Mouse (Mus musculus): ENCODE results near the gene Slc7a15.

Slc7a15 gene

GRCm38 (mm10) chr12:8556189-8556588, 42.7 kb downstream of the Slc7a15 start:
- no peak for DNase-seq

GRCm38 (mm10) chr12:8555419-8555818, 43.4 kb downstream of the Slc7a15 start:
- no peak for DNase-seq

- DNase-seq = peak; percentile 56 to 66
Observed at GRCm38 (mm10) chr12:8547357-8547756, 51.5 kb downstream of the Slc7a15 start.

- DNase-seq = no peak
Observed at GRCm38 (mm10) chr12:8546801-8547200, 52.1 kb downstream of the Slc7a15 start.

- DNase-seq = no peak
Observed at GRCm38 (mm10) chr12:8545066-8545610, 53.7 kb downstream of the Slc7a15 start.

- no peak for DNase-seq
Observed at GRCm38 (mm10) chr12:8542371-8542770, 56.5 kb downstream of the Slc7a15 start.

- no peak for DNase-seq
Observed at GRCm38 (mm10) chr12:8539471-8539870, 59.4 kb downstream of the Slc7a15 start.

- DNase-seq = no peak
Observed at GRCm38 (mm10) chr12:8537291-8537690, 61.6 kb downstream of the Slc7a15 start.

GRCm38 (mm10) chr12:8536221-8536965, 62.5 kb downstream of the Slc7a15 start:
- no peak for DNase-seq

GRCm38 (mm10) chr12:8535596-8535995, 63.3 kb downstream of the Slc7a15 start:
- no peak for DNase-seq

GRCm38 (mm10) chr12:8534915-8535314, 64.0 kb downstream of the Slc7a15 start:
- no peak for DNase-seq

GRCm38 (mm10) chr12:8527770-8528169, 71.1 kb downstream of the Slc7a15 start:
- DNase-seq = no peak

- DNase-seq = no peak
Observed at GRCm38 (mm10) chr12:8527175-8527574, 71.7 kb downstream of the Slc7a15 start.

GRCm38 (mm10) chr12:8524062-8524461, 74.8 kb downstream of the Slc7a15 start:
- no peak for DNase-seq

- DNase-seq = no peak
Observed at GRCm38 (mm10) chr12:8522711-8523110, 76.2 kb downstream of the Slc7a15 start.

- peak; percentile 38 to 57 for DNase-seq
Observed at GRCm38 (mm10) chr12:8521375-8522047, 77.4 kb downstream of the Slc7a15 start.

- DNase-seq = no peak
Observed at GRCm38 (mm10) chr12:8519431-8520160, 79.3 kb downstream of the Slc7a15 start.

- no peak for DNase-seq
Observed at GRCm38 (mm10) chr12:8511037-8511882, 87.6 kb downstream of the Slc7a15 start.

GRCm38 (mm10) chr12:8510317-8510988, 88.4 kb downstream of the Slc7a15 start:
- DNase-seq = no peak

GRCm38 (mm10) chr12:8509693-8510092, 89.2 kb downstream of the Slc7a15 start:
- DNase-seq = no peak

GRCm38 (mm10) chr12:8506954-8507707, 91.7 kb downstream of the Slc7a15 start:
- no peak for DNase-seq

Measured in cerebellum, postnatal 25 days (tissue).